Mouse (Mus musculus) ES-E14 (cell line): Measurements from ENCODE around the gene Lnx1.

Experiments used
- HCFC1 ChIP-seq: IDR thresholded peaks from 2 replicates; pipeline ENCODE4 v1.6.1; 2012; ENCODE audit warnings: low read length, inconsistent platforms, borderline replicate concordance; ENCODE audit not compliant: insufficient read depth
- MAFK ChIP-seq: IDR thresholded peaks from 2 replicates; pipeline ENCODE4 v1.6.1; 2014; ENCODE audit warnings: mild to moderate bottlenecking, low read depth, low read length, inconsistent platforms; ENCODE audit not compliant: insufficient read depth
- ZNF384 ChIP-seq: IDR thresholded peaks from 2 replicates; pipeline ENCODE4 v1.6.1; 2012; ENCODE audit warnings: low read depth, low read length, inconsistent platforms

- TF ChIP-seq HCFC1 (no peak), MAFK (no peak), ZNF384 (no peak)
Observed at GRCm38 (mm10) chr5:74656410-74656809, 46.3 kb downstream of the Lnx1 start.
